ENCODE assay signal across 15 mouse cellular contexts in genomic region chr5:33244377-33244920, GRCm38 (mm10). TPM values are rescaled to one million over a fixed set of nuclear protein-coding genes. Genes with fewer than 3 reads are reported as not detected.
DNase-seq lines count a peak whose midpoint lies in the region; ATAC-seq and TF ChIP-seq lines count a peak whose summit lies in the region.
"Had no signal": no experiment of that assay in that cellular context is flagged by ENCODE, and none has a peak within 500 bp of the region (broad histone marks: within the 10 kb centered on the region; RNA-seq: fewer than 3 reads in every experiment).

No protein-coding gene starts in this region.

- DNase-seq in heart, adult 2 months = peak in 1 of 2 experiments; percentile 51
- DNase-seq in liver, postnatal 0 days = peak; percentile 35
- DNase-seq in liver = no peak
- peak; percentile 89 for DNase-seq in NIH3T3 (ENCODE audit: low read depth)
- DNase-seq in layer of hippocampus, adult 18-20 months (ENCODE audit: low spot score in 2 of 2) = no peak
- no peak for DNase-seq in adrenal gland, adult 18-20 months (ENCODE audit: low spot score in 2 of 2)
- DNase-seq: cerebellum, postnatal 36 days; gastrocnemius, postnatal 36 days; kidney, adult 9 months; thymus, postnatal 36 days had no signal

- intact Hi-C loops in heart, adult 2 months (cut with DNase I) = no loop called here

- no peak overlapping the region for H3K9ac ChIP-seq in heart, adult 2 months (ENCODE audit: low read depth, low read length)
- no peak overlapping the region for H3K9ac ChIP-seq in heart, embryonic 12.5 days
- H3K9ac ChIP-seq in liver, postnatal 0 days (replicated peaks) = no peak overlapping the region
- H3K9ac ChIP-seq: hindbrain, embryonic 15.5 days; limb, embryonic 15.5 days had no signal

- H3K4me2 ChIP-seq in heart, embryonic 12.5 days = no peak overlapping the region
- no peak overlapping the region for H3K4me2 ChIP-seq in liver, postnatal 0 days (ENCODE audit: low read depth, low read length)
- no peak overlapping the region for H3K4me2 ChIP-seq in myocyte (ENCODE audit: low read depth)
- H3K4me2 ChIP-seq: hindbrain, embryonic 15.5 days; limb, embryonic 15.5 days had no signal

- no peak for TF ChIP-seq CTCF in heart, adult 2 months (IDR thresholded peaks at IDR 0.05)
- TF ChIP-seq CTCF in liver, postnatal 0 days (IDR thresholded peaks at IDR 0.05; ENCODE audit: low read depth) = no peak

- no peak overlapping the region for H3ac ChIP-seq in myocyte (ENCODE audit: control insufficient read depth, insufficient read length)

- peaks cover 11% of the 10 kb centered on the region for H3K4me1 ChIP-seq in heart, adult 2 months (ENCODE audit: control insufficient read depth, insufficient read depth, low read length)
- peaks cover 20% of the 10 kb centered on the region for H3K4me1 ChIP-seq in heart, embryonic 12.5 days (replicated peaks)
- H3K4me1 ChIP-seq in liver, postnatal 0 days (ENCODE audit: insufficient read depth) = no peaks in the 10 kb centered on the region

- H3K4me3 ChIP-seq in heart, adult 2 months = no peak overlapping the region
- no peak overlapping the region for H3K4me3 ChIP-seq in heart, embryonic 12.5 days
- no peak overlapping the region for H3K4me3 ChIP-seq in liver, postnatal 0 days (ENCODE audit: low read depth, low read length)
- no peak overlapping the region for H3K4me3 ChIP-seq in myocyte
- H3K4me3 ChIP-seq: hindbrain, embryonic 15.5 days; limb, embryonic 15.5 days had no signal

- peak overlapping the region; percentile 28; the same call in 1 of the 2 replicates for H3K27ac ChIP-seq in heart, adult 2 months
- no peak overlapping the region for H3K27ac ChIP-seq in heart, embryonic 12.5 days (ENCODE audit: poor library complexity, severe bottlenecking)
- H3K27ac ChIP-seq in liver, postnatal 0 days (ENCODE audit: low read depth) = no peak overlapping the region
- H3K27ac ChIP-seq: hindbrain, embryonic 15.5 days; limb, embryonic 15.5 days had no signal

- no peaks in the 10 kb centered on the region for H3K79me2 ChIP-seq in heart, adult 2 months (replicated peaks; ENCODE audit: control insufficient read depth, insufficient read depth, low read length)
- no peaks in the 10 kb centered on the region for H3K79me2 ChIP-seq in myocyte (ENCODE audit: control insufficient read depth, insufficient read depth)

- peaks cover 6% of the 10 kb centered on the region for H3K36me3 ChIP-seq in heart, adult 2 months (ENCODE audit: control insufficient read depth, insufficient read depth, low read length)
- peaks cover 73% of the 10 kb centered on the region for H3K36me3 ChIP-seq in heart, embryonic 12.5 days
- H3K36me3 ChIP-seq in liver, postnatal 0 days (replicated peaks; ENCODE audit: insufficient read depth, low read length) = peaks cover 38% of the 10 kb centered on the region
- no peaks in the 10 kb centered on the region for H3K36me3 ChIP-seq in myocyte (ENCODE audit: control insufficient read depth, insufficient read depth)

- no peak for TF ChIP-seq EP300 in heart, adult 2 months (IDR thresholded peaks at IDR 0.05; ENCODE audit: insufficient read depth, low read depth, low read length)
- no peak for TF ChIP-seq EP300 in liver, postnatal 0 days (IDR thresholded peaks at IDR 0.05; ENCODE audit: low read depth)

- 62% methylated on average over 5 of the region's 5 CpGs for WGBS in heart, adult 2 months
- 59% methylated on average over 5 of the region's 5 CpGs for WGBS in heart, embryonic 12.5 days
- WGBS in liver, postnatal 0 days (ENCODE audit: insufficient replicate concordance) = 60% methylated on average over 5 of the region's 5 CpGs

- no peaks in the 10 kb centered on the region for H3K27me3 ChIP-seq in heart, adult 2 months (ENCODE audit: control insufficient read depth, insufficient read depth, low read length)
- H3K27me3 ChIP-seq in heart, embryonic 12.5 days (replicated peaks) = no peaks in the 10 kb centered on the region
- no peaks in the 10 kb centered on the region for H3K27me3 ChIP-seq in liver, postnatal 0 days (ENCODE audit: insufficient read depth, low read length)
- H3K27me3 ChIP-seq in myocyte (ENCODE audit: control insufficient read depth, insufficient read depth, insufficient read length) = no peaks in the 10 kb centered on the region
- H3K27me3 ChIP-seq: hindbrain, embryonic 15.5 days; limb, embryonic 15.5 days had no signal

- no peak for ATAC-seq in heart, embryonic 12.5 days (ENCODE audit: insufficient number of reproducible peaks, low FRiP score)
- ATAC-seq in liver, postnatal 0 days = no peak
- ATAC-seq: forebrain, embryonic 14.5 days had no signal

- no peak for TF ChIP-seq POLR2A in heart, adult 2 months (IDR thresholded peaks at IDR 0.05; ENCODE audit: insufficient read depth, low read depth, low read length)
- TF ChIP-seq POLR2A in myocyte (IDR thresholded peaks at IDR 0.05; ENCODE audit: insufficient read length, low read depth) = no peak

- H3K9me3 ChIP-seq in heart, embryonic 12.5 days (replicated peaks) = no peaks in the 10 kb centered on the region
- no peaks in the 10 kb centered on the region for H3K9me3 ChIP-seq in liver, postnatal 0 days (ENCODE audit: low read length)
- H3K9me3 ChIP-seq: hindbrain, embryonic 15.5 days; limb, embryonic 15.5 days had no signal

TF ChIP-seq in myocyte, 11 proteins besides CTCF, POLR2A, EP300 and RAD21:
- no peak for TF ChIP-seq E2F4 (IDR thresholded peaks at IDR 0.05; ENCODE audit: insufficient read depth)
- TF ChIP-seq MYOG (IDR thresholded peaks at IDR 0.05; ENCODE audit: control insufficient read depth in 1 of 3, insufficient read depth in 1 of 3, insufficient read length in 2 of 3, low read depth in 2 of 3) = peak in 1 of 3 experiments; percentile 35
- TF ChIP-seq USF1 (IDR thresholded peaks at IDR 0.05; ENCODE audit: low read depth) = no peak
- no peak for TF ChIP-seq TCF3 (IDR thresholded peaks at IDR 0.05; ENCODE audit: insufficient read length, low read depth)
- TF ChIP-seq POLR2AphosphoS2 (IDR thresholded peaks at IDR 0.05; ENCODE audit: insufficient read length, low read depth) = peak; percentile 12
- no peak for TF ChIP-seq CEBPB (IDR thresholded peaks at IDR 0.05; ENCODE audit: insufficient read depth, poor library complexity, severe bottlenecking)
- TF ChIP-seq SRF (IDR thresholded peaks at IDR 0.05; ENCODE audit: control insufficient read depth, insufficient read length, low read depth) = no peak
- TF ChIP-seq REST (IDR thresholded peaks at IDR 0.05; ENCODE audit: insufficient read depth, insufficient read length) = no peak
- TF ChIP-seq MAX (IDR thresholded peaks at IDR 0.05; ENCODE audit: low read depth) = no peak
- peak in 1 of 3 experiments; percentile 43 for TF ChIP-seq MYOD1 (IDR thresholded peaks at IDR 0.05; ENCODE audit: control insufficient read depth in 1 of 3, insufficient read length in 2 of 3, low read depth in 2 of 3)
- TF ChIP-seq TCF12 (IDR thresholded peaks at IDR 0.05; ENCODE audit: insufficient read depth, poor library complexity, severe bottlenecking) = no peak
TF ChIP-seq in myocyte: peak in this region for 3.

RNA-seq across cellular contexts. Expression of gene Spon2, which starts 26.2 kb away (rescaled TPM):
- 10 to 100 TPM in 1 of 2 experiments, 1 to 10 TPM in 1; 2.6 to 13.7 TPM for total RNA-seq in heart, adult 2 months (2021)
- 13.8 and 28.5 TPM in 2 replicates for polyA plus RNA-seq in heart, adult 2 months (2012; rRNA removed)
- polyA plus RNA-seq in heart, embryonic 12.5 days (2016; fragmentation: Nextera tagmentation; extraction: Ambion mirVana) = 75.6 and 76.5 TPM in 2 replicates
- polyA plus RNA-seq in liver, postnatal 0 days (2015; fragmentation: Nextera tagmentation; extraction: Ambion mirVana) = 12.6 and 19.7 TPM in 2 replicates
- 5.5 TPM for polyA plus RNA-seq in myocyte (2012; fragmentation: generic; extraction: Trizol)
- under 1 TPM; 0.20 to 0.28 TPM for total RNA-seq in layer of hippocampus, adult 18-20 months (2021)
- 1 to 10 TPM in 1 of 2 experiments, under 1 TPM in 1; 0.73 to 1.0 TPM for total RNA-seq in adrenal gland, adult 18-20 months (2021)

RNA-seq across cellular contexts. Expression of gene Ctbp1, which starts 30.3 kb away (rescaled TPM):
- total RNA-seq in heart, adult 2 months (2021) = 100 to 1,000 TPM; 213 to 227 TPM
- polyA plus RNA-seq in heart, adult 2 months (2012; rRNA removed) = 175 and 178 TPM in 2 replicates
- polyA plus RNA-seq in heart, embryonic 12.5 days (2016; fragmentation: Nextera tagmentation; extraction: Ambion mirVana) = 250 and 251 TPM in 2 replicates
- 91.1 and 93.8 TPM in 2 replicates for polyA plus RNA-seq in liver, postnatal 0 days (2015; fragmentation: Nextera tagmentation; extraction: Ambion mirVana)
- polyA plus RNA-seq in myocyte (2012; fragmentation: generic; extraction: Trizol) = 231 TPM
- total RNA-seq in layer of hippocampus, adult 18-20 months (2021) = 100 to 1,000 TPM; 288 to 309 TPM
- 100 to 1,000 TPM; 214 to 234 TPM for total RNA-seq in adrenal gland, adult 18-20 months (2021)

Comparison
In these comparisons a context has a peak if more than half of its experiments do, and no peak if none do; other contexts are left out.
1. DNase-seq: peak in liver, postnatal 0 days (single experiment) and NIH3T3 (single experiment); none in liver (single experiment), layer of hippocampus, adult 18-20 months (0 of 2) and adrenal gland, adult 18-20 months (0 of 2).